Mouse (Mus musculus): ENCODE data around the gene Vmn1r24.
"Not testable (repeated sequence)": the region's sequence is repeated elsewhere in the genome, so short reads cannot be mapped to it uniquely, and the experiment has no call there.

The Vmn1r24 gene

GRCm38 (mm10) chr6:57961403-57961802, at the start of gene Vmn1r24:
Gene Vmn1r24, minus strand, starts transcription at chr6:57961503.
- not testable (repeated sequence) for H3K27me3 ChIP-seq (ENCODE audit: control insufficient read depth, insufficient read depth, low read length, poor library complexity, severe bottlenecking); DNase-seq (ENCODE audit: low read depth, low spot score)

DNA sequence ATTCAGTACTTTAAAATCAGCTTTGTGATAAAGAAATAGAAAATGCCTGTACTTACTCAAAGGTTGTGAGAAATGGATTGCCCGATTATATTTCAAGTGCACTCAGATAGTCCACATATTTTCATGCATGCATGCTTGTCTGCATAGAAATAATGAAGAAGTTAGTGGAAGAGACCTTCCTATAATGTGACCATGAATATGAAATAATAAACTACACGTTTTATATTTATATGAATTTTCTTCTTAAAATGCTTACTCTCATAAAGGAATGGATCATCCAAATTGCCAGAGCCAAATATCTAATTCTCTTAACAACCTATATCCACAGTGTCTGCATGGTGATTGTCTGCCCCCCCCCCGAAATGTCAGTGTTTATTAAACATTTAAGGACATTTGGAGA, 19.4 kb upstream of the Vmn1r24 start, which contains the start of gene Vmn1r25:
TSS of gene Vmn1r25 (minus strand) at position 101 of the 400 bp plus-strand sequence.
- H3K36me3 ChIP-seq (ENCODE audit: control insufficient read depth, insufficient read depth, low read length, poor library complexity, severe bottlenecking) = no peaks in the 10 kb centered on the region
- H3K27me3 ChIP-seq (ENCODE audit: control insufficient read depth, insufficient read depth, low read length, poor library complexity, severe bottlenecking) = no peaks in the 10 kb centered on the region
- no peak for DNase-seq (ENCODE audit: low read depth, low spot score)

More at GRCm38 (mm10) chr6:57961403-57961802, at the start of gene Vmn1r24:
- H3K36me3 ChIP-seq (ENCODE audit: control insufficient read depth, insufficient read depth, low read length, poor library complexity, severe bottlenecking) = not testable (repeated sequence)

DNA sequence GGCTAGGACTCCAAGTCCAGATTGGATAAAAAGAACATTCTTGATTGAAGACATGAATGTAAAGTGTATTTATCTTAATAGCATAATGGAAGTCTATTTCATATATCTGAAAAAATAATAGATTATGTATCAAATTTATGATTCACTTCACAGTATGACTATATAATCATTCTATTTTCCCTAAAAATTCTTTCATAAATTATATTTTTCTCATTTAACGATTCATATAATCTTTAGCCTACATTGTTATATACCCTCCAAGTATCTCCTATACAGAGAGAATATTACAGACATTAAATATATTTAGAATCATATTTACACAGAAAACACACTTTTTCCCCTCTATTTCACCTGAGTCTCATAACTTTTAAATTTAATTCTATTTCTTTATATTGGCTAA, 34.6 kb downstream of the Vmn1r24 start, which contains the start of gene Vmn1r23:
TSS of gene Vmn1r23 (minus strand) at position 101 of the 400 bp plus-strand sequence.
- no peaks in the 10 kb centered on the region for H3K27me3 ChIP-seq (ENCODE audit: control insufficient read depth, insufficient read depth, low read length, poor library complexity, severe bottlenecking)
- no peak for DNase-seq (ENCODE audit: low read depth, low spot score)
- H3K36me3 ChIP-seq (ENCODE audit: control insufficient read depth, insufficient read depth, low read length, poor library complexity, severe bottlenecking) = no peaks in the 10 kb centered on the region

DNA sequence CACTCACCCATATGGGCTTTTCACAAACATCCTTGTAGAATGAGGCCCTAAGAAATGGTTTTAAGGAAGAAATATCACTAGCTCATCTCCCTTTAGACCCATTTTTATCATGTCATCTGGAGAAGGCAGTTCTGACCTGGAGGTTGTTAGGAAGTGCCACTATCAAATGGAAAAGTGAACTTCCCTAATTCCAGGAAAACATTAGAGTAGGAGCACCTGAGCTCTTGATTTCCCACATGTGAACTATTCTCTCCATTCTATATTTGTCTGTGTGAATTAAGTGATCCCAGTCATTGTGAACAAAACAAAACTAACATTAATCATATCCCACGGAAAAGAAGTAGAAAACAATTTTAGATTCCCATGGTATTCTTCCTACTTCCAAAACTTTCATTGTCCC, 53.4 kb downstream of the Vmn1r24 start, which contains the start of gene Vmn1r22:
TSS of gene Vmn1r22 (minus strand) at position 101 of the 400 bp plus-strand sequence.
- Histone ChIP-seq H3K36me3 (ENCODE audit: control insufficient read depth, insufficient read depth, low read length, poor library complexity, severe bottlenecking) (no peaks in the 10 kb centered on the region), H3K27me3 (ENCODE audit: control insufficient read depth, insufficient read depth, low read length, poor library complexity, severe bottlenecking) (no peaks in the 10 kb centered on the region)

More for the DNA sequence above, 53.4 kb downstream of the Vmn1r24 start, which contains the start of gene Vmn1r22:
- no peak for DNase-seq (ENCODE audit: low read depth, low spot score)

Measured in splenic B cell, adult 2 months (primary cell).